Mouse (Mus musculus) ES-Bruce4 (cell line): Measurements from ENCODE around the gene Timeless. TPM values are rescaled to one million over a fixed set of nuclear protein-coding genes. Genes with fewer than 3 reads are reported as not detected.
"Not testable (repeated sequence)": the region's sequence is repeated elsewhere in the genome, so short reads cannot be mapped to it uniquely, and the experiment has no call there.

Experiments used
- H3K27ac ChIP-seq: 2 replicates; pipeline ENCODE4 v1.5.1; 2012; ENCODE audit warnings: low read length, inconsistent platforms; ENCODE audit not compliant: insufficient read depth
- H3K27me3 ChIP-seq: 2 replicates; pipeline ENCODE4 v1.6.1; 2012; ENCODE audit warnings: mild to moderate bottlenecking, low read length, inconsistent platforms; ENCODE audit not compliant: control insufficient read depth, poor library complexity, insufficient read depth, severe bottlenecking
- H3K36me3 ChIP-seq: 2 replicates; pipeline ENCODE4 v1.6.1; 2012; ENCODE audit warnings: inconsistent platforms, mild to moderate bottlenecking, low read length, moderate library complexity; ENCODE audit not compliant: control insufficient read depth, poor library complexity, insufficient read depth, severe bottlenecking
- H3K4me1 ChIP-seq: one replicate; pipeline ENCODE4 v1.8.1; 2011; ENCODE audit warnings: low read length; ENCODE audit not compliant: control insufficient read depth, insufficient read depth
- H3K4me3 ChIP-seq: 2 replicates; pipeline ENCODE4 v1.5.1; 2011; ENCODE audit warnings: low read depth, mild to moderate bottlenecking, low read length
- H3K9ac ChIP-seq: 2 replicates; pipeline ENCODE4 v1.6.1; 2012; ENCODE audit warnings: low read depth, mild to moderate bottlenecking, inconsistent platforms; ENCODE audit not compliant: poor library complexity, severe bottlenecking
- H3K9me3 ChIP-seq: replicated peaks from 2 replicates; pipeline ENCODE4 v1.6.1; 2012; ENCODE audit warnings: mild to moderate bottlenecking, low read length, inconsistent platforms; ENCODE audit not compliant: control insufficient read depth, poor library complexity, insufficient read depth, severe bottlenecking
- CTCF ChIP-seq: IDR thresholded peaks from one replicate; pipeline ENCODE4 v1.8.1; 2011; ENCODE audit warnings: low read depth, low read length
- EP300 ChIP-seq: IDR thresholded peaks from 2 replicates; pipeline ENCODE4 v1.6.1; 2011; ENCODE audit warnings: low read depth, low read length; ENCODE audit not compliant: insufficient read depth
- POLR2A ChIP-seq: IDR thresholded peaks from one replicate; pipeline ENCODE4 v1.8.1; 2011; ENCODE audit warnings: low read length; ENCODE audit not compliant: insufficient read depth
- polyA plus RNA-seq: library from polyadenylated mRNA; stranded (reverse); fragments of >200 nt; gene quantifications from 2 replicates; pipeline ENCODE4 v1.2.4, GENCODE M21; 2011; ENCODE audit warnings: low read depth; ENCODE audit not compliant: missing spikeins, insufficient read depth, insufficient read length

The Timeless gene
- polyA plus RNA-seq, 1 experiment: 64.1 TPM

GRCm38 (mm10) chr10:128258953-128259352 is 27.1 kb downstream of the Timeless start:
- no peaks in the 10 kb centered on the region for H3K9me3 ChIP-seq
- no peak overlapping the region for H3K4me3 ChIP-seq
- no peaks in the 10 kb centered on the region for H3K27me3 ChIP-seq
- H3K9ac ChIP-seq: no peak overlapping the region
- H3K4me1 ChIP-seq: peaks cover 1% of the 10 kb centered on the region
- H3K36me3 ChIP-seq: no peaks in the 10 kb centered on the region
- H3K27ac ChIP-seq: no peak overlapping the region
- TF ChIP-seq POLR2A: no peak
- TF ChIP-seq EP300: no peak
- no peak for TF ChIP-seq CTCF

- no peaks in the 10 kb centered on the region for H3K27me3 ChIP-seq
- no peak overlapping the region for H3K4me3 ChIP-seq
- no peaks in the 10 kb centered on the region for H3K9me3 ChIP-seq
- H3K4me1 ChIP-seq: peaks cover 1% of the 10 kb centered on the region
- H3K36me3 ChIP-seq: no peaks in the 10 kb centered on the region
- H3K27ac ChIP-seq: no peak overlapping the region
- H3K9ac ChIP-seq: no peak overlapping the region
- TF ChIP-seq CTCF (no peak), EP300 (no peak), POLR2A (no peak)
Observed at GRCm38 (mm10) chr10:128259946-128260345, 28.1 kb downstream of the Timeless start.

GRCm38 (mm10) chr10:128260376-128260775 is 28.5 kb downstream of the Timeless start:
- H3K4me3 ChIP-seq, H3K27me3 ChIP-seq: not testable (repeated sequence)

GRCm38 (mm10) chr10:128262300-128262699 is 30.4 kb downstream of the Timeless start:
- TF ChIP-seq POLR2A: peak; percentile 32
- TF ChIP-seq CTCF: no peak
- peak overlapping the region; percentile 72 for H3K4me3 ChIP-seq
- peaks cover 1% of the 10 kb centered on the region for H3K4me1 ChIP-seq
- H3K27ac ChIP-seq: no peak overlapping the region
- no peaks in the 10 kb centered on the region for H3K36me3 ChIP-seq
- no peaks in the 10 kb centered on the region for H3K27me3 ChIP-seq
- H3K9ac ChIP-seq: peak overlapping the region; percentile 67
- no peaks in the 10 kb centered on the region for H3K9me3 ChIP-seq

More at GRCm38 (mm10) chr10:128260376-128260775, 28.5 kb downstream of the Timeless start:
- H3K36me3 ChIP-seq, H3K9ac ChIP-seq, H3K4me1 ChIP-seq, H3K27ac ChIP-seq, H3K9me3 ChIP-seq: not testable (repeated sequence)

GRCm38 (mm10) chr10:128263393-128264310 is 31.8 kb downstream of the Timeless start:
- TF ChIP-seq CTCF (no peak), EP300 (no peak), POLR2A (no peak)
- no peak overlapping the region for H3K27ac ChIP-seq
- no peak overlapping the region for H3K9ac ChIP-seq

GRCm38 (mm10) chr10:128268371-128268770 is 36.5 kb downstream of the Timeless start, which contains the start of gene Apof:
TSS of gene Apof (plus strand) at chr10:128268671.
- Histone ChIP-seq H3K27ac (no peak within 1 kb of the TSS), H3K4me3 (no peak within 1 kb of the TSS), H3K4me1 (no peaks in the 10 kb centered on the region), H3K36me3 (no peaks in the 10 kb centered on the region), H3K9ac (no peak within 1 kb of the TSS), H3K9me3 (no peaks in the 10 kb centered on the region), H3K27me3 (no peaks in the 10 kb centered on the region)
- TF ChIP-seq POLR2A (no peak), EP300 (no peak), CTCF (no peak)

More at GRCm38 (mm10) chr10:128263393-128264310, 31.8 kb downstream of the Timeless start:
- no peaks in the 10 kb centered on the region for H3K36me3 ChIP-seq
- peaks cover 1% of the 10 kb centered on the region for H3K4me1 ChIP-seq
- no peaks in the 10 kb centered on the region for H3K27me3 ChIP-seq
- no peak overlapping the region for H3K4me3 ChIP-seq
- no peaks in the 10 kb centered on the region for H3K9me3 ChIP-seq
